Mouse (Mus musculus): ENCODE measurements around the gene Glce. TPM values are rescaled to one million over a fixed set of nuclear protein-coding genes. Genes with fewer than 3 reads are reported as not detected.

The Glce gene
- polyA plus RNA-seq, 1 experiment from 2014 or later = 33.3 TPM

DNA sequence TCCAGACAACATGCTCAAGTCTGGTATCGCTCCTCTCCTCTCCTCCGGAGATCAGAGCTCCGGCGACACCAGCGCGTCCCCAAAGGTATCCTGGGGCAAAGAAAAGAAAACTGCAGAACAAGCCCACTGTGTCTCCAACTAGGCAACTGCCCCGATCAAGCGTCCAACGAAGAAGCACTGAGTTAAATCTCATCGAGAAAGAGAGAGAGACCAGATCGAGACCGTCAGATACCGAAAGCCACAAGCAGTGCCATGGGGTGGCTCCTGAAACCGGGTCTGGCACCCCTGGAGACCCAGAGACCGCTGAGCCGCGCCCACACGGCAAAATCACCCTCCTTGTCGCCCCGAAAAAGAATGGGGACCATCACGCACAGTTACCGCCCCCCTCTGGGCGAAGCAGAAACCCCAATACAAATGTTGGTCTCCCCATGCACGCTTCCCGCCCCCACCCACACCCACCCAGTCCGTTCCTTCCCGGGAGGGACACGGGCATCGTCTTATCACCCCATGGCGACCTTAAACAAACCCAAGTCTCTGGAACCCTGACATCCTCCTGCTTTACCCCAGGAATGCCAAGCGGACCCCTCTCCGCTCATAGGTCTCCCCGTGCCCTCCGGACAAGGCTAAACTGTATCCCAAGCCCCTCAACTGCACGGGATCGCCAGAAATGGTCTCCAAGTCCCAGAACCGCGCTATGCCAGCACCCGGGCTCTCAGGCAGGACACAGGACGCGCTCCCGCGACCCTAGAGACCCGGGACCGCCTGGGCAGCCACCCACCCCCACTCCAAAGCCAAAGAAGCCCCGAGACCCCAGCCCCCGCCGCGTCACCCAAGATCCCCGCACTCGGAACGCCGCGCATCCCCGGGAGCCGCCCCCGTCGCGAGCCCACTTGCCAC is 656 bp downstream of the Glce start:
- ATAC-seq (replicated peaks; ENCODE audit: insufficient number of reproducible peaks, low FRiP score, low TSS enrichment, low read depth) = peak; percentile 55
- Histone ChIP-seq H3K4me1 (ENCODE audit: control insufficient read depth, insufficient read depth, low read length) (no peaks in the 10 kb centered on the region), H3K9ac (replicated peaks; ENCODE audit: low read length) (peak overlapping the region; percentile 88), H3K4me3 (ENCODE audit: low read depth, low read length) (peak overlapping the region; percentile 76), H3K36me3 (replicated peaks; ENCODE audit: control insufficient read depth, insufficient read depth, low read depth, low read length) (no peaks in the 10 kb centered on the region), H3K27ac (replicated peaks; ENCODE audit: low read depth, low read length) (peak overlapping the region; percentile 63), H3K27me3 (ENCODE audit: control insufficient read depth, insufficient read depth, low read length) (no peaks in the 10 kb centered on the region), H3K4me2 (ENCODE audit: low read depth, low read length) (peak overlapping the region; percentile 61), H3K9me3 (replicated peaks; ENCODE audit: control insufficient read depth, low read length) (no peaks in the 10 kb centered on the region)
- under 1% methylated on average over 55 of the region's 59 CpGs for WGBS
- DNase-seq (ENCODE audit: low spot score) = peak; percentile 41

GRCm38 (mm10) chr9:62118754-62119153 is 3.7 kb downstream of the Glce start:
- no peak overlapping the region for H3K27ac ChIP-seq (replicated peaks; ENCODE audit: low read depth, low read length)
- H3K4me1 ChIP-seq (ENCODE audit: control insufficient read depth, insufficient read depth, low read length) = no peaks in the 10 kb centered on the region
- ATAC-seq (replicated peaks; ENCODE audit: insufficient number of reproducible peaks, low FRiP score, low TSS enrichment, low read depth) = no peak
- no peak for DNase-seq (ENCODE audit: low spot score)
- H3K36me3 ChIP-seq (replicated peaks; ENCODE audit: control insufficient read depth, insufficient read depth, low read depth, low read length) = no peaks in the 10 kb centered on the region
- H3K27me3 ChIP-seq (ENCODE audit: control insufficient read depth, insufficient read depth, low read length) = no peaks in the 10 kb centered on the region
- no peak overlapping the region for H3K4me2 ChIP-seq (ENCODE audit: low read depth, low read length)
- WGBS = 22% methylated on average over 3 of the region's 3 CpGs
- H3K9ac ChIP-seq (replicated peaks; ENCODE audit: low read length) = no peak overlapping the region
- no peaks in the 10 kb centered on the region for H3K9me3 ChIP-seq (replicated peaks; ENCODE audit: control insufficient read depth, low read length)
- H3K4me3 ChIP-seq (ENCODE audit: low read depth, low read length) = no peak overlapping the region

DNA sequence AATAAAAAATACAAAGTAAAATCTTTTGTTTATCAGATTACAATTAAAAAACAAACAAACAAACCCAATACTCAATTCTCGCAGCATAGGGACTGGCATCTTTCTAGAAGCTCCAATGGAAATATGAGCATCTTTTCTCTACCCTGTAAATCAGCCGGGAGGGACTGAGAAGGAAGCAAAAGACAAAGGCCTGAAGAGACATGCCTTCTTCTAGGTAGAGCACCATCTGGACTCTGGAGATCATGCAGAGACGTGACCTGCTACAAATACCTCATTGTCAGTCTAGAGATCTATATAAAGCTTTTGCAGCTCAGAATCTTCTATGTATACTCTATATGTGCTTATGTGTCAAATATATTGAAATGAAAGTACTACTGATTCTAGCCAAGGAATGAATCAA is 6.6 kb downstream of the Glce start:
- Histone ChIP-seq H3K27me3 (ENCODE audit: control insufficient read depth, insufficient read depth, low read length) (no peaks in the 10 kb centered on the region), H3K4me3 (ENCODE audit: low read depth, low read length) (no peak overlapping the region), H3K27ac (replicated peaks; ENCODE audit: low read depth, low read length) (no peak overlapping the region), H3K4me1 (ENCODE audit: control insufficient read depth, insufficient read depth, low read length) (no peaks in the 10 kb centered on the region), H3K36me3 (replicated peaks; ENCODE audit: control insufficient read depth, insufficient read depth, low read depth, low read length) (no peaks in the 10 kb centered on the region), H3K4me2 (ENCODE audit: low read depth, low read length) (no peak overlapping the region), H3K9me3 (replicated peaks; ENCODE audit: control insufficient read depth, low read length) (no peaks in the 10 kb centered on the region), H3K9ac (replicated peaks; ENCODE audit: low read length) (no peak overlapping the region)
- 82% methylated on average over 3 of the region's 3 CpGs for WGBS
- ATAC-seq (replicated peaks; ENCODE audit: insufficient number of reproducible peaks, low FRiP score, low TSS enrichment, low read depth) = no peak
- no peak for DNase-seq (ENCODE audit: low spot score)

DNA sequence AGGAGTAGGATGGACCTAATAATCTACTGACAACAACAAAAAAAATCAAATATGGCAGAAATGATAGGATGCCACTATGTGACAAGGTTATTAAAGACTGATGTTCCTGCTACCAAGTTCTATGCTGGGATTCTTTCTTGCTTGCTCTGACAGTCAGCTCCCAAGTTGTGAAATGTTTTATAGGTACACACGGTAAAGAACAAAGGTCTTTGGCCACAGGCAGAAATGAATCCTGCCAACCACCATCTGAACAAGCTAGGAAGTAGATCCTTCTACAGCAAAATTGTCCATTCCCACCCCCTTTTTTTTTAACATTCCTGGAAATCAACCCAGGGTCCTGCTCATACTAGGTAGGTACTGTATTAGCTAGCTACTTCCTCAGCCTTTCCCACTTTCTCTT is 25.9 kb downstream of the Glce start:
- H3K9me3 ChIP-seq (replicated peaks; ENCODE audit: control insufficient read depth, low read length) = no peaks in the 10 kb centered on the region
- no peaks in the 10 kb centered on the region for H3K27me3 ChIP-seq (ENCODE audit: control insufficient read depth, insufficient read depth, low read length)
- no peaks in the 10 kb centered on the region for H3K36me3 ChIP-seq (replicated peaks; ENCODE audit: control insufficient read depth, insufficient read depth, low read depth, low read length)
- H3K4me2 ChIP-seq (ENCODE audit: low read depth, low read length) = no peak overlapping the region
- H3K9ac ChIP-seq (replicated peaks; ENCODE audit: low read length) = no peak overlapping the region
- no peaks in the 10 kb centered on the region for H3K4me1 ChIP-seq (ENCODE audit: control insufficient read depth, insufficient read depth, low read length)
- WGBS = 84% methylated on average over 1 of the region's 1 CpGs
- no peak overlapping the region for H3K27ac ChIP-seq (replicated peaks; ENCODE audit: low read depth, low read length)
- DNase-seq (ENCODE audit: low spot score) = no peak
- H3K4me3 ChIP-seq (ENCODE audit: low read depth, low read length) = no peak overlapping the region
- ATAC-seq (replicated peaks; ENCODE audit: insufficient number of reproducible peaks, low FRiP score, low TSS enrichment, low read depth) = no peak

GRCm38 (mm10) chr9:62091604-62092003 is 30.9 kb downstream of the Glce start:
- Histone ChIP-seq H3K4me2 (ENCODE audit: low read depth, low read length) (no peak overlapping the region), H3K9me3 (replicated peaks; ENCODE audit: control insufficient read depth, low read length) (no peaks in the 10 kb centered on the region), H3K9ac (replicated peaks; ENCODE audit: low read length) (no peak overlapping the region), H3K36me3 (replicated peaks; ENCODE audit: control insufficient read depth, insufficient read depth, low read depth, low read length) (no peaks in the 10 kb centered on the region), H3K27me3 (ENCODE audit: control insufficient read depth, insufficient read depth, low read length) (no peaks in the 10 kb centered on the region), H3K27ac (replicated peaks; ENCODE audit: low read depth, low read length) (no peak overlapping the region), H3K4me1 (ENCODE audit: control insufficient read depth, insufficient read depth, low read length) (no peaks in the 10 kb centered on the region), H3K4me3 (ENCODE audit: low read depth, low read length) (no peak overlapping the region)
- ATAC-seq (replicated peaks; ENCODE audit: insufficient number of reproducible peaks, low FRiP score, low TSS enrichment, low read depth) = no peak
- WGBS = 90% methylated on average over 5 of the region's 5 CpGs
- DNase-seq (ENCODE audit: low spot score) = no peak

DNA sequence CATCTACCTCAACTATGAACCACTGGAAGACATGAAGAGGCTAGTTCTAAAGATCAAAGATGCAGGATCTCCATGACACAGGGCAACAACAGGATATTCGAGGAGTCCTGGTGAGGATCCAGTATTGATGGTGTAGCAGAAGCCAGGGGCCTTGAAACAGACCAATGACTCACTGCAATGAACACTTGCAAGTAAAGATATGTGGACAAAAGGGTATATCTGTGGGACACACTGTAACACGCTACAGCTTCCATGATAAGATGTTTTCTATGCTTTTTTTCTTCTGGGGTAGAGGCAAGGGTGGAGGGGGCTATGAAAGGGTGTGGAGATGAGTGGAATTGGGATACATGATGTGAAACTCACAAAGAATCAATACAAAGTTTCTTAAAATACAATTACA is 36.9 kb downstream of the Glce start:
- no peaks in the 10 kb centered on the region for H3K27me3 ChIP-seq (ENCODE audit: control insufficient read depth, insufficient read depth, low read length)
- WGBS = 89% methylated on average over 2 of the region's 2 CpGs

GRCm38 (mm10) chr9:62084896-62085295 is 37.6 kb downstream of the Glce start:
- H3K9ac ChIP-seq (replicated peaks; ENCODE audit: low read length) = no peak overlapping the region
- H3K36me3 ChIP-seq (replicated peaks; ENCODE audit: control insufficient read depth, insufficient read depth, low read depth, low read length) = no peaks in the 10 kb centered on the region
- H3K4me1 ChIP-seq (ENCODE audit: control insufficient read depth, insufficient read depth, low read length) = no peaks in the 10 kb centered on the region
- H3K27ac ChIP-seq (replicated peaks; ENCODE audit: low read depth, low read length) = no peak overlapping the region
- no peak overlapping the region for H3K4me2 ChIP-seq (ENCODE audit: low read depth, low read length)
- no peaks in the 10 kb centered on the region for H3K27me3 ChIP-seq (ENCODE audit: control insufficient read depth, insufficient read depth, low read length)
- H3K4me3 ChIP-seq (ENCODE audit: low read depth, low read length) = no peak overlapping the region
- no peaks in the 10 kb centered on the region for H3K9me3 ChIP-seq (replicated peaks; ENCODE audit: control insufficient read depth, low read length)
- DNase-seq (ENCODE audit: low spot score) (no peak), ATAC-seq (replicated peaks; ENCODE audit: insufficient number of reproducible peaks, low FRiP score, low TSS enrichment, low read depth) (no peak)
- 93% methylated on average over 4 of the region's 4 CpGs for WGBS

More for the DNA sequence above, 36.9 kb downstream of the Glce start:
- Histone ChIP-seq H3K9me3 (replicated peaks; ENCODE audit: control insufficient read depth, low read length) (no peaks in the 10 kb centered on the region), H3K36me3 (replicated peaks; ENCODE audit: control insufficient read depth, insufficient read depth, low read depth, low read length) (no peaks in the 10 kb centered on the region), H3K4me2 (ENCODE audit: low read depth, low read length) (no peak overlapping the region), H3K4me3 (ENCODE audit: low read depth, low read length) (no peak overlapping the region), H3K4me1 (ENCODE audit: control insufficient read depth, insufficient read depth, low read length) (no peaks in the 10 kb centered on the region), H3K27ac (replicated peaks; ENCODE audit: low read depth, low read length) (no peak overlapping the region), H3K9ac (replicated peaks; ENCODE audit: low read length) (no peak overlapping the region)
- ATAC-seq (replicated peaks; ENCODE audit: insufficient number of reproducible peaks, low FRiP score, low TSS enrichment, low read depth) (no peak), DNase-seq (ENCODE audit: low spot score) (no peak)

DNA sequence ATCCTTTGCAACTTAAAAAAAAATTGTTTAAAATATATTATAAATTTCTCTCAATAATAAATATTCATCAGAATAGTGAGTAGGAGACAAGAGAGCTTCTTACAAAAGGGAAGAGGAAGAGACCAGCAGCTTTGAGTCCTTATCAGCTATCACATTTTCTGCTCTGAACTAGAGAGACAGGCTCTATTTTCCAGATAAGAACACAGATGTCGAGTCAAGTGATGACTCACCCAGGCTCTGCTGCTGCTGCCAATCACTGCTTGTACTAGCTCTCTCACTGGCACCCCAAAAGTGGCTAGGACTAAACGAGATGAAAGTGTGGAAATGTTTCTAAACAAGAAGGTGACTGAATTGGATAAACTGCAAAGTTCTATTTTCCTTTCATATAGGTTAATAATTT is 39.5 kb downstream of the Glce start:
- no peaks in the 10 kb centered on the region for H3K27me3 ChIP-seq (ENCODE audit: control insufficient read depth, insufficient read depth, low read length)
- H3K4me2 ChIP-seq (ENCODE audit: low read depth, low read length) = no peak overlapping the region
- H3K36me3 ChIP-seq (replicated peaks; ENCODE audit: control insufficient read depth, insufficient read depth, low read depth, low read length) = no peaks in the 10 kb centered on the region
- ATAC-seq (replicated peaks; ENCODE audit: insufficient number of reproducible peaks, low FRiP score, low TSS enrichment, low read depth) = no peak
- H3K27ac ChIP-seq (replicated peaks; ENCODE audit: low read depth, low read length) = no peak overlapping the region
- no peak for DNase-seq (ENCODE audit: low spot score)
- 65% methylated on average over 2 of the region's 2 CpGs for WGBS
- no peak overlapping the region for H3K4me3 ChIP-seq (ENCODE audit: low read depth, low read length)
- H3K9ac ChIP-seq (replicated peaks; ENCODE audit: low read length) = no peak overlapping the region
- H3K9me3 ChIP-seq (replicated peaks; ENCODE audit: control insufficient read depth, low read length) = no peaks in the 10 kb centered on the region
- H3K4me1 ChIP-seq (ENCODE audit: control insufficient read depth, insufficient read depth, low read length) = no peaks in the 10 kb centered on the region

Measured in embryonic facial prominence, embryonic 11.5 days (tissue).